Comparison of ENCODE assay signal across 14 mouse cellular contexts in the genomic region with DNA sequence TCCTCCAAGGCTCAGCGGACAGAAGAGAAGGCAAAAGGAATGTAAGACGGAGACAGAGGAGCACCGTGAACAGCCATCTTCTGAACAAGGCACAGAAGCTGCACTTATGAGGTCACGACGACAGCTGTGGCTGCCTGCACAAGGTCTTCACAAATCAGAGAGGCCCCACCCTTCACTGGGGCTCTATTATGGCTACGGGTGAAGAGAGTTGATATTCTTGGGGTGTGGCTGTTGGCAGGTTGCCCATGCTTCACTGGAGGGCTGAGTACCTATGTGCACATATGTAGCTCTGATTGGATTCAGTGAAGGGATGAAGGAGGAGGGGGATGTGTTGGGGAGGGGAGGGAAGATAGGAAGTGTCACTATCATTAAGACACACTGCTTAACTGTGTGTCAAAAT. TPM values are rescaled to one million over a fixed set of nuclear protein-coding genes. Genes with fewer than 3 reads are reported as not detected.
DNase-seq lines count a peak whose midpoint lies in the region; ATAC-seq and TF ChIP-seq lines count a peak whose summit lies in the region.
"Had no signal": no experiment of that assay in that cellular context is flagged by ENCODE, and none has a peak within 500 bp of the region (broad histone marks: within the 10 kb centered on the region; RNA-seq: fewer than 3 reads in every experiment).

No protein-coding gene starts in this region.

- H3K27me3 ChIP-seq in kidney, embryonic 16.5 days (ENCODE audit: insufficient read depth, low read length) = no peaks in the 10 kb centered on the region
- H3K27me3 ChIP-seq in intestine, postnatal 0 days (replicated peaks; ENCODE audit: control insufficient read depth, insufficient read depth, low read length) = no peaks in the 10 kb centered on the region
- H3K27me3 ChIP-seq: CH12.LX; limb, embryonic 13.5 days had no signal

- H3K36me3 ChIP-seq in kidney, embryonic 16.5 days (ENCODE audit: insufficient read depth, low read length) = no peaks in the 10 kb centered on the region
- no peaks in the 10 kb centered on the region for H3K36me3 ChIP-seq in intestine, postnatal 0 days (ENCODE audit: control insufficient read depth, insufficient read depth)
- H3K36me3 ChIP-seq: limb, embryonic 13.5 days had no signal

- H3K4me1 ChIP-seq in kidney, embryonic 16.5 days (ENCODE audit: insufficient read depth, low read length) = peaks cover 2% of the 10 kb centered on the region; the same call in 1 of the 2 replicates
- peaks cover 2% of the 10 kb centered on the region; the same call in 1 of the 2 replicates for H3K4me1 ChIP-seq in bone marrow, adult 2 months (ENCODE audit: control insufficient read depth, insufficient read depth, low read length)
- H3K4me1 ChIP-seq in intestine, postnatal 0 days (replicated peaks; ENCODE audit: control insufficient read depth, insufficient read depth, low read length) = no peaks in the 10 kb centered on the region

- H3K27ac ChIP-seq in kidney, embryonic 16.5 days (ENCODE audit: low read length) = no peak overlapping the region
- H3K27ac ChIP-seq in bone marrow, adult 2 months (ENCODE audit: control insufficient read depth, insufficient read depth, low read depth, low read length, poor library complexity) = peak overlapping the region; percentile 66; the same call in 1 of the 2 replicates
- peak overlapping the region; percentile 96 for H3K27ac ChIP-seq in intestine, postnatal 0 days (ENCODE audit: low read depth, low read length)
- H3K27ac ChIP-seq: limb, embryonic 13.5 days had no signal

- ATAC-seq in kidney, embryonic 16.5 days (ENCODE audit: low FRiP score, low TSS enrichment) = 0 out of 2 replicates have a peak, but pooled peaks have one; percentile 24
- ATAC-seq in intestine, postnatal 0 days = peak; percentile 84
- peak; percentile 34; the same call in 1 of the 2 replicates for ATAC-seq in megakaryocyte-erythroid progenitor cell, adult 5-6 weeks (replicated peaks; ENCODE audit: low FRiP score, low TSS enrichment, poor library complexity, severe bottlenecking)

- no peak overlapping the region for H3K4me2 ChIP-seq in kidney, embryonic 16.5 days (replicated peaks; ENCODE audit: low read depth, low read length)
- H3K4me2 ChIP-seq in intestine, postnatal 0 days (replicated peaks; ENCODE audit: low read depth) = peak overlapping the region; percentile 37; the same call in 1 of the 2 replicates
- H3K4me2 ChIP-seq: limb, embryonic 13.5 days had no signal

- no peak for TF ChIP-seq POLR2A in bone marrow, adult 2 months (IDR thresholded peaks at IDR 0.05; ENCODE audit: borderline replicate concordance, control insufficient read depth, low read depth, low read length)

- DNase-seq in kidney, postnatal 10 days = no peak
- no peak for DNase-seq in right cerebral cortex, adult 18-20 months
- DNase-seq in kidney, postnatal 36 days = no peak
- no peak for DNase-seq in ovary, postnatal 10 days (ENCODE audit: low spot score)
- DNase-seq: cerebellum, postnatal 14 days; thymus, postnatal 14 days had no signal

- WGBS in kidney, embryonic 16.5 days = 64% methylated on average over 6 of the region's 6 CpGs
- WGBS in bone marrow, adult 2 months = 56% methylated on average over 6 of the region's 6 CpGs
- WGBS in intestine, postnatal 0 days = 26% methylated on average over 6 of the region's 6 CpGs

- no peak overlapping the region for H3K4me3 ChIP-seq in kidney, embryonic 16.5 days (ENCODE audit: low read length)
- no peak overlapping the region for H3K4me3 ChIP-seq in bone marrow, adult 2 months (replicated peaks; ENCODE audit: control insufficient read depth, low read depth, low read length)
- no peak overlapping the region for H3K4me3 ChIP-seq in intestine, postnatal 0 days (ENCODE audit: low read depth, low read length)
- H3K4me3 ChIP-seq: limb, embryonic 13.5 days had no signal

- TF ChIP-seq CTCF in bone marrow, adult 2 months (IDR thresholded peaks at IDR 0.05; ENCODE audit: control insufficient read depth, insufficient read depth, low read length) = no peak
- no peak for TF ChIP-seq CTCF in intestine, postnatal 0 days (IDR thresholded peaks at IDR 0.05; ENCODE audit: low read depth)

- no peak overlapping the region for H3K9ac ChIP-seq in kidney, embryonic 16.5 days (replicated peaks; ENCODE audit: low read length)
- 0 out of 2 replicates have a peak overlapping the region, but pooled peaks have one; percentile 11 for H3K9ac ChIP-seq in intestine, postnatal 0 days (ENCODE audit: low read depth, low read length)
- H3K9ac ChIP-seq: limb, embryonic 13.5 days had no signal

- H3K9me3 ChIP-seq in kidney, embryonic 16.5 days (ENCODE audit: low read length) = no peaks in the 10 kb centered on the region
- H3K9me3 ChIP-seq in intestine, postnatal 0 days (ENCODE audit: control insufficient read depth) = no peaks in the 10 kb centered on the region
- H3K9me3 ChIP-seq: limb, embryonic 13.5 days had no signal

RNA-seq across cellular contexts. Expression of gene Gcgr, which starts 11.9 kb away (rescaled TPM):
- 4.7 and 5.5 TPM in 2 replicates for polyA plus RNA-seq in kidney, embryonic 16.5 days (2015; fragmentation: Nextera tagmentation; extraction: Ambion mirVana)
- 0.81 and 1.3 TPM in 2 replicates for polyA plus RNA-seq in bone marrow, adult 2 months (2011; ENCODE audit: insufficient read depth, insufficient read length, low replicate concordance, missing spikeins)
- 1.0 and 1.6 TPM in 2 replicates for polyA plus RNA-seq in intestine, postnatal 0 days (2015; fragmentation: Nextera tagmentation; extraction: Ambion mirVana)
- not detected in 2 replicates for total RNA-seq in megakaryocyte-erythroid progenitor cell, adult 5-6 weeks (2014; fragmentation: Nextera tagmentation)
- not detected in 2 replicates for total RNA-seq in megakaryocyte-erythroid progenitor cell, adult 5-6 weeks (2017)

RNA-seq across cellular contexts. Expression of gene Slc25a10, which starts 26.9 kb away (rescaled TPM):
- polyA plus RNA-seq in kidney, embryonic 16.5 days (2015; fragmentation: Nextera tagmentation; extraction: Ambion mirVana) = 120 and 123 TPM in 2 replicates
- polyA plus RNA-seq in bone marrow, adult 2 months (2011; ENCODE audit: insufficient read depth, insufficient read length, low replicate concordance, missing spikeins) = 20.6 and 21.0 TPM in 2 replicates
- polyA plus RNA-seq in intestine, postnatal 0 days (2015; fragmentation: Nextera tagmentation; extraction: Ambion mirVana) = 139 and 143 TPM in 2 replicates
- total RNA-seq in megakaryocyte-erythroid progenitor cell, adult 5-6 weeks (2014; fragmentation: Nextera tagmentation) = 16.9 and 27.2 TPM in 2 replicates
- 17.6 and 18.8 TPM in 2 replicates for total RNA-seq in megakaryocyte-erythroid progenitor cell, adult 5-6 weeks (2017)

RNA-seq across cellular contexts. Expression of gene Mcrip1, which starts 31.0 kb away (rescaled TPM):
- 218 and 232 TPM in 2 replicates for polyA plus RNA-seq in kidney, embryonic 16.5 days (2015; fragmentation: Nextera tagmentation; extraction: Ambion mirVana)
- 72.1 and 86.5 TPM in 2 replicates for polyA plus RNA-seq in bone marrow, adult 2 months (2011; ENCODE audit: insufficient read depth, insufficient read length, low replicate concordance, missing spikeins)
- 68.7 and 73.4 TPM in 2 replicates for polyA plus RNA-seq in intestine, postnatal 0 days (2015; fragmentation: Nextera tagmentation; extraction: Ambion mirVana)
- 60.4 and 62.7 TPM in 2 replicates for total RNA-seq in megakaryocyte-erythroid progenitor cell, adult 5-6 weeks (2014; fragmentation: Nextera tagmentation)
- 18.5 and 18.8 TPM in 2 replicates for total RNA-seq in megakaryocyte-erythroid progenitor cell, adult 5-6 weeks (2017)

RNA-seq across cellular contexts. Expression of gene Ppp1r27, which starts 32.4 kb away (rescaled TPM):
- 0.55 and 0.57 TPM in 2 replicates for polyA plus RNA-seq in kidney, embryonic 16.5 days (2015; fragmentation: Nextera tagmentation; extraction: Ambion mirVana)
- not detected in 2 replicates for polyA plus RNA-seq in bone marrow, adult 2 months (2011; ENCODE audit: insufficient read depth, insufficient read length, low replicate concordance, missing spikeins)
- 1.4 and 1.6 TPM in 2 replicates for polyA plus RNA-seq in intestine, postnatal 0 days (2015; fragmentation: Nextera tagmentation; extraction: Ambion mirVana)
- not detected in 2 replicates for total RNA-seq in megakaryocyte-erythroid progenitor cell, adult 5-6 weeks (2014; fragmentation: Nextera tagmentation)
- not detected in 2 replicates for total RNA-seq in megakaryocyte-erythroid progenitor cell, adult 5-6 weeks (2017)
- total RNA-seq: CH12.LX; midbrain, postnatal 0 days; neutrophil, adult 5-6 weeks had no signal
- polyA plus RNA-seq: midbrain, postnatal 0 days had no signal

RNA-seq across cellular contexts. Expression of gene Mrpl12, which starts 34.1 kb away (rescaled TPM):
- 176 and 177 TPM in 2 replicates for polyA plus RNA-seq in kidney, embryonic 16.5 days (2015; fragmentation: Nextera tagmentation; extraction: Ambion mirVana)
- 60.4 and 87.1 TPM in 2 replicates for polyA plus RNA-seq in bone marrow, adult 2 months (2011; ENCODE audit: insufficient read depth, insufficient read length, low replicate concordance, missing spikeins)
- polyA plus RNA-seq in intestine, postnatal 0 days (2015; fragmentation: Nextera tagmentation; extraction: Ambion mirVana) = 204 and 208 TPM in 2 replicates
- total RNA-seq in megakaryocyte-erythroid progenitor cell, adult 5-6 weeks (2014; fragmentation: Nextera tagmentation) = 165 and 221 TPM in 2 replicates
- 151 and 192 TPM in 2 replicates for total RNA-seq in megakaryocyte-erythroid progenitor cell, adult 5-6 weeks (2017)

Comparison
In these comparisons a context has a peak if more than half of its experiments do, and no peak if none do; other contexts are left out.
1. ATAC-seq: peak in every context shown above with its lines; median percentile 84 in intestine, postnatal 0 days; 34 in megakaryocyte-erythroid progenitor cell, adult 5-6 weeks; 24 in kidney, embryonic 16.5 days.